Mouse (Mus musculus) brain, embryonic 14.5 days (tissue): Measurements from ENCODE around the gene Kxd1. TPM values are rescaled to one million over a fixed set of nuclear protein-coding genes. Genes with fewer than 3 reads are reported as not detected.

Source experiments
- DNase-seq: peaks from one replicate; pipeline ENCODE4 v3.0.0-alpha.2; 2011; ENCODE audit warnings: low read depth
- CTCF ChIP-seq: fragments of 200-500 bp; IDR thresholded peaks from 2 replicates; pipeline ENCODE4 v1.5.1; 2012; ENCODE audit warnings: inconsistent platforms, mild to moderate bottlenecking, moderate library complexity, borderline replicate concordance; ENCODE audit not compliant: insufficient read depth, insufficient read length; ENCODE audit errors: extremely low read depth
- POLR2A ChIP-seq: fragments of 200-500 bp; IDR thresholded peaks from 2 replicates; pipeline ENCODE4 v1.6.1; 2012; ENCODE audit warnings: mild to moderate bottlenecking, inconsistent platforms, borderline replicate concordance; ENCODE audit not compliant: poor library complexity, insufficient read depth, insufficient read length, severe bottlenecking; ENCODE audit errors: extremely low read depth
- polyA plus RNA-seq: library from polyadenylated mRNA; depleted of rRNA; stranded (reverse); fragments of >200 nt; gene quantifications from 2 replicates; pipeline ENCODE4 v1.2.3, GENCODE M21; 2012

Kxd1 gene
- polyA plus RNA-seq, 1 experiment, result 44.5 TPM

DNA sequence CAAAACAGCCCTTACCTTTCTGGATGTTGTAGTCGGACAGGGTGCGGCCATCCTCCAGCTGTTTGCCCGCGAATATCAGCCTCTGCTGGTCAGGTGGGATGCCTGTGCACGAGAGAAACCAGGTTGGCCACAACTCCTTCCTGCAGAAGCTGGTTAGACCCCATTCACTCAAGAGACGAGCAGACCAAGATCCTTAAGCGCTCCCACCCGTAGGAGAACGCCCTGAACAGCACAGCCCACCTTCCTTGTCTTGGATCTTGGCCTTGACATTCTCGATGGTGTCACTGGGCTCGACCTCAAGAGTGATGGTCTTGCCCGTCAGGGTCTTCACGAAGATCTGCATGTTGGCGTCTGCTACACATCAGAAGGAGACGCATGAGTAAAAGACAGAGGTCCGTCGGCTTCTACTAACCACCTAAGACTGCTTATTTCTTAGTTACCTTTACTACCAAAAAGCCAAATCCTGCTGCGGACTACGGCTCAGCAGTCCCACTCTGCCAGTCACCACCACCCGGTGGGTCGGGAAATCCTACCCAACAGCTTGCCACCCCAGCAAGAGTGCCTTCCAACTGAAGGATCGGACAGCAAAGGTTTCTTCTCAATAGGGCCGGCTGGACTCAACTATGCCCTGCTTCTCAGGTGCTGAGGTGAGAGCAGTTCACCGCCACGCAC, 18.3 kb downstream of the Kxd1 start:
- DNase-seq, result no peak
- no peak for TF ChIP-seq POLR2A
- TF ChIP-seq CTCF, result no peak

DNA sequence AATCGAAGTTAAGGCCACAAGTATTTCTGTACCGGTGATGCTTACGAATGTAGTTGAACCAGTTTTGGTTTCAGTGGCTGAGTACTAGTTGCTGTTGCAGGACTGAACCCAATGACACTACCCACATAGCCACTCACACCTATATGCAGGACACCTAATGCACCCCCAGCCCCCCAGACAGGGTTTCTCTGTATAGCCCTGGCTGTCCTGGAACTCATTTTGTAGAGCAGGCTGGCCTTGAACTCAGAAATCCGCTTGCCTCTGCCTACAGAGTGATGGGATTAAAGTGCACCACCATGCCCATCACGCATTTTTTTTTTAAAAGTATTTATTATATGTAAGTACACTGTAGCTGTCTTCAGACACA, 20.7 kb downstream of the Kxd1 start:
- no peak for TF ChIP-seq CTCF
- TF ChIP-seq POLR2A, result no peak
- DNase-seq, result no peak

DNA sequence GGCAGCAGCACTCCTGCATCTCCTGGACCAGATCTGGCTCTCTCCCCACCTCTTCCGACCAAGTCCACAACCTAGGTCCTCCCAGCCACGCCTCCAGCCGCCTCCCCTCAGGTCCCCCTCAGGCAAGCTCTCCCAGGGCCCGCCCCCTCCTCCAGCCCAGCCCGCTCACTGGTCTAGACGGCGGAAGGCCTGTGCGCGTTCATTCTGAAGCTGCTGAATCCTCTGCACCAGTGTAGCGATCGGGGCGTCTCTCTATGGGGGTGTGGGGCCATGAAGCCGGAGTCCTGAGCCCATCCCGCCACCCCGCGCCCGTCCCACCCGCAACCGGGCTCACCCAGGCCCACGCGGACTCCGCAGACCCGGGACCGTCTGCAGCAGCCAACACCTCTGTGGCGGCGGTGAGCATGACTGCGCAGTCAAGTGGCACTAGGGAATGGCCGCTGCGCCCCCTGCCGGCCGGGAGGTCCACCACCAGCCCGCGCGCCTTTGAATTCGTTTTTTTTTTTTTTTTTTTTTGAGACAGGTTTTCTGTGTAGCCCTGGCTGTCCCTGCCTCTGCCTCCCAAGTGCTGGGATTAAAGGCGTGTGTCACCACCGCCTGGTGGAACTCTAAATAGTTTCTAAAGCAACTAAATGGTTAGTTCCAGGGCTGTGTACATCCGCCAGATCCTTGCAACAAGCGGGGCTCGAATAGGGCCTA, 21.3 kb downstream of the Kxd1 start, which contains the start of gene Rex1bd:
Rex1bd (minus strand) TSS at position 425 of the 699 bp plus-strand sequence.
- TF ChIP-seq POLR2A (peak; percentile 63; the same call in 1 of the 2 replicates), CTCF (peak; percentile 88)
- peak; percentile 97 for DNase-seq

DNA sequence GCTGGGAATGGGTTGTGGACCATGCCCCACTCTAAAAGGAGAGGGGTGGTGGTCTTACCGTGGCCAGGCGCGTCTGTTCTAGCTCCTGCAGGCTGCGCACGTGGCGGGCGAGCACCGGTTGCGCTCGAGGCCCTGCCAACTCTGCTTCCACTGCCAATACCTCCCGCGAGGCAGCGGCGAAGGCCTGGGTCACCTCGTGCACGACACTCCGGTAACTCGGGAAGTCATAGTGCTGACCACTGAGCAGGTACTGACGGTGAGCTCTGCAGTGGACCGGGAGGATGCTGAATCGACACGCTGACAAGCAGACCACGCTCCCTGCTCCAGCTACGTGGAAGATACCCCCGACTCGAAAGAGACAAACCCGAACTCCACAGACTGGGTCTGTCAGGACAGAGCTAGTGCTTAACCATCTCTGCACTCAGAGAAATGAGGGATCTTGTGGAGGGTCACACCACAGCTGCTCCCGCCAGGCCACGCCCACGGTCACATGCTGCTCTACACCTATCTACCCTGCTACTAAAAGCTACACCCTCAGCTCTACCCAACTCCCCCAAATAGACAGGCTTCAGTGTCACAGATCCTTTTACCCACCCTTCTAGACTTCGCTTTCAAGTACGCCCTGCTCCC, 21.9 kb downstream of the Kxd1 start:
- TF ChIP-seq POLR2A (no peak), CTCF (no peak)
- no peak for DNase-seq

DNA sequence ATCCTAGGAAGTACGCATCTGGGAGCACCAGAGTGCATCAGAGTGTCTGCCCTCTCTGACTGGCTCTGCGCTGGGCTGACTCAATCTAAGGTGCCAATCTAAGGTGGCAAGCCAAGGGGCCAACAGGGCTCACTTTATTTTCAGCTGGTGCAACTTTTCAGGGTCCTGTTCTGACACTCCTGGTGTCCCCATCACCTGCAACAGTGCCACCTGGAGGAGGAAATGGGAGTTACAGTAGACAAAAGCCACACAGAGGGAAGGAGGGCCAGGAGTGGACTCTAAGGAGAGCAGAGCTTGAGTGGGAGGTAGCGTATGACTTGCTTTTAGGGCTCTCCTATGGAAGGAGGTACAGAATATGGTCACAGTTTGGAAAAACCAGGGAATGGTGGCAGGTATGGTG, 22.9 kb downstream of the Kxd1 start:
- peak; percentile 68 for DNase-seq
- TF ChIP-seq POLR2A (no peak), CTCF (peak; percentile 82)

DNA sequence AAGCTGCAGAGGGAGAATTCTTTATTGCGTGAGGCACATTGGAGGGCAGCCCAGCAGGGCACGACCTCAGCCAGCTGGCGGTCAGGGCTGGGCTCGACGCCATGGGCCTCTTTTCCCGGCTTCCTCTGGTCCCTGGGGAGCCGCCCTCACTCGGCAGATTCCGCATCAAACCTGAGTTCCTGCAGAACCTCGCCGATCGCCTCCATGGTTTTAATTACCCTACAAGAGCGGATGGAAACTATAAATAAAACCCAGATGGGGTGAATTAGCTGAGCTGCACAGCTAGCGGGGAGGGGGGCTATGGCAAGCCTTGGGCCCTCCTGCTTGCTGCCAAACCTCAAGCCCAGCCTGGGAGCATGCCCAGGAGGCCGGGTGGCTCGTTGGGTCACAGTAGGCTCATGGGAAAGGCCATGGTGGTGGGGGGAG, 23.5 kb downstream of the Kxd1 start:
- DNase-seq, result peak; percentile 45
- no peak for TF ChIP-seq POLR2A
- no peak for TF ChIP-seq CTCF

DNA sequence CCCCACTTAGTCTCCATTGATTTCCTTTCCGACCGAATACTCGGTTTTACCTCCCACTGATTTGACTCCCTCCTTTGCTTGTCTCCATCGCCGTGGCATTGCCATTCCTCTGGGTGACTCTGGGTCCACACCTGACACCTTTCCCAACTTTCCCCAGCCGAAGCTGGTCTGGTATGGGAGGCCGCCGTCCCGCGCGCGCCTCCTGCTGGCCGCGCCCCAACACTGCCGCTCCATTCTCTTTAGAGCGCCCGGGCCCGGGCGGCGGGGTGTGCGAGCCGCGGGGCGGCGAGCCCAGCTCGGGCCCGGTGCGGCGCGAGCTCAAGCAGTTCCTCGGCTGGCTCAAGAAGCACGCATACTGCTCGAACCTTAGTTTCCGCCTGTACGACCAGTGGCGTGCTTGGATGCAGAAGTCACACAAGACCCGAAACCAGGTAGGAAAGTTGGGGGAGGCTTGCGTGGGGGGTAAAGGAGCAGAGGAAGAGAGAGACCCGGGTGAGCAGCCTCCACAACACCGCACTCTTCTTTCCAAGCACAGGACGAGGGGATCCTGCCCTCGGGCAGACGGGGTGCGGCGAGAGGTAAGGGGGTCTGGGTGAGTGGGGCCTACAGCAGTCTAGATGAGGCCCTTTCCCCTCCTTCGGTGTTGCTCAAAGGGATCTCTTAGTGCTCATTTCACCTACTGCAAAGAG, 24.6 kb downstream of the Kxd1 start:
- DNase-seq, result peak; percentile 63
- no peak for TF ChIP-seq POLR2A
- peak; percentile 90 for TF ChIP-seq CTCF

DNA sequence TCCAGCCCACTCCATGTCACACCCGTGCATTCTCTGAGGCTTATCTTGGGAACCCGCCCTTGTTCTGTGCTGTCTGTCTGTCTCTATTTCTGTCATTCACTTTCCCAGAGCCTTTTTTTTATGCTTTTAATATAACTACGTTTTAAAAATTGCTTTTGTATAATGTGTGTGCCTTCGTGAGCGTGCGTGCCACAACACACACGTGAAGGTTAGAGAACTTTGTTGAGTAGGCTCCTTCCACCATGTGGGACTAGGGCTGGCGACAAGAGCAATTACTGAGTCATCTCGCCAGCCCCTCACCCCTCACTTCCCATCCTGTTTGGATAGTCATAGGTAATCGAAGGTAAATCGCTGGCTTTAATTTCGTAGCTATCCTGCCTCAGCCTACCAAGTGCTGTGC, 25.2 kb downstream of the Kxd1 start:
- DNase-seq, result no peak
- TF ChIP-seq POLR2A (no peak), CTCF (no peak)

DNA sequence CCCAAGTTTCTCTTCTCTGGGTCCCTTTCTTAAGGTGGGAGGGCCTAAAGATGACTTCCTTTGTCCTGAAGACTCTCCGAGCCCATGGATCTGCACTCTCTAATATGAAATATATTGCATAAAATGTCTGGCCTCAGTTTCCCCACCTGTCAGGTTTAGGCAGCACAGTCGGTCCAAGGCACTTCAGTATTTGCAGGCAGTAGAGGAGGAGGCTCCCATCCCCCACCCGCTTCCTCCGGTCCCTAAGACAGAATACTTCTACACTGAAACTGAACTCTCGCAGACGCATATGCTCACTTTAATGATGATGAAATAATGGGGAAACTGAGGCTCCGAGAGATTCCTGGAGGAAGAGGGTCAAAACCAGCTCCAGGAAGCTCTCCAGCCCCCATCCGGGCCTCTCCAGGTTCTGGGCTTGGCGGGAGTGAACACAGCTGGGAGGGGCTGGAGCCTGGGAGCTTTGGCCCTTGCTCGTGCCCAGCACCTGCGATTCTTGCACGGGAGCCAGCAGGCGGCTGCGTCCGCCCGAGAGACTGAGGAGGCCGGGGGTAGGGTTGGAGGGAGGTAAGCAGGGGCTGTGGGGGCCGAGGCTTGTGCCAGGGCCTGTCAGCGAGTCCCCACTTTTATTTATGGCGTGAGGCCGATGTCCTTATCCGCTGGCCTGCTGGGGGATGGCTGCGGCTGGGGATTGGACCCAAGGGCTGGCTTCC, 25.8 kb downstream of the Kxd1 start:
- DNase-seq, result peak; percentile 62

DNA sequence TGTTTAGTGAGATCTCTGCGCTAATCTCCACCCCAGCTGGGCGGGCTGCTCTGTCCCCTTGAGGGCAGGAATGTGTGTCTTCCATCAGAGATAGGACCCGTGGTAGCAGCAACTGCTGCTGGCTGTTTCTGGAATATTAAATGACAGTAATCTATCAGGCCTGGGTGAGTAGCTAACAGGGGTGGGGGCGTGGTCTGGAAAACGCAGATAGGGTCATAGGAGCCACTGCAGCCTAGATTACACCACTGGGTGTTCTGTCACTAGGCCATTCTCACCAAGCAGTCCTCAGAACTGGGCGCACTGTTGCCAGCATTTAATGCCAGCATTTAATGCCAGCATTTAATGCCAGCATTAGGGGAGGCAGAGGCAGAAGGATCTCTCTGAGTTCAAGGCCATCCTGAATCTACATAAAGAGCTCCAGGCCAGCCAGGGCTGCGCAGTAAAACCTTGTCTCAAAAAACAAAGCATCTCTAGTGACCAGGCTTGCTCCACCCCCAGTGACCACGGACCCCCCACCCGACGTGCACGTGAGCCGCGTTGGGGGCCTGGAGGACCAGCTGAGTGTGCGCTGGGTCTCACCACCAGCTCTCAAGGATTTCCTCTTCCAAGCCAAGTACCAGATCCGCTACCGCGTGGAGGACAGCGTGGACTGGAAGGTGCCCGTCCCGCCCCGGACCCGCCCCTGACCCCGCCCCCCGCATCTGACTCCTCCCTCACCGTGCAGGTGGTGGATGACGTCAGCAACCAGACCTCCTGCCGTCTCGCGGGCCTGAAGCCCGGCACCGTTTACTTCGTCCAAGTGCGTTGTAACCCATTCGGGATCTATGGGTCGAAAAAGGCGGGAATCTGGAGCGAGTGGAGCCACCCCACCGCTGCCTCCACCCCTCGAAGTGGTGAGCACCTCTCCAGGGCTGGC, 27.1 kb downstream of the Kxd1 start:
- TF ChIP-seq CTCF, result no peak
- TF ChIP-seq POLR2A, result no peak

More for the DNA sequence above, 25.8 kb downstream of the Kxd1 start:
- TF ChIP-seq POLR2A, result no peak
- TF ChIP-seq CTCF, result no peak

DNA sequence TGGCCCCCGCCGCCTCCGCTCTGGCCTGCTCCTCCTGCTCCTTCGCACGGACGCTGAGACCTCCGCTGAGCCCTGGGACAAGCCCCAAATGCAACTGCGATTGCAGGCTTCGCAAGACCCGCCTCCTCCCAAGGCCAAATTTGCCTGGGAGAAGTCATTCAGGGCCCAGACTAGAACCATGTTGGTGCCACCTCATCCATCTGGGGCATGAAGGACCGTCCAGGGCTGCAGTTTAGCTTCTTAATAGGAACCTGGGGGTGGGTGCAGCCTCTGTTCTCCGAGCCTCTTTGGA, 32.0 kb downstream of the Kxd1 start:
- TF ChIP-seq CTCF, result no peak
- TF ChIP-seq POLR2A, result no peak
- no peak for DNase-seq

More for the DNA sequence above, 27.1 kb downstream of the Kxd1 start:
- DNase-seq, result no peak
